Mouse (Mus musculus) kidney, postnatal 25 days (tissue): ENCODE data around the gene Foxa1.
A peak's percentile ranks its signal among the peaks of the same experiment; 100 is the strongest.

Experiments used
- DNase-seq, 2 experiments: peaks; one replicate each; pipeline ENCODE4 v3.0.0; 2021; ENCODE audit warnings: mixed read lengths in 2 of 2

Gene Foxa1

DNA sequence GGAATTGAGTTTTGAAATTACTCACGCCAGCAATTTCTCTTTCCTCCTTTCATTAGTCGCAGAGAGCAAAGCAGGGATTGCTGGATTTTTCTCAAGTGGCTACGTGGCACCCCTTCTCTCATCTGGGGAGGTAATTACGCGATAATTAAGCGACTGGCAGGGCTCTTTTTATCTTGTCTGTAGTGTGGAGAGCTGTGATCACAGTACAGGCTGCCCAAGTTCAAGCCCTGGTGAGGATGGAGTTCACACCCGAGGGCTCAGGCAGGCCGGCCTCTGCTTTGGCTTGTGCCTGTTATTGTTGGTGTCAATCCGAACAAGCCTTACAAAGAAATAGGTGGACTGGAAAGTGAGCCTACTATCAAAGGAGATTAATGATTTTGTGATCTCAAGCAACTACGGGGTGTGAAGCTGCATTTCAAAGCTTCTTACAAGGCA lies 7.1 kb downstream of the Foxa1 start:
- DNase-seq = no peak

DNA sequence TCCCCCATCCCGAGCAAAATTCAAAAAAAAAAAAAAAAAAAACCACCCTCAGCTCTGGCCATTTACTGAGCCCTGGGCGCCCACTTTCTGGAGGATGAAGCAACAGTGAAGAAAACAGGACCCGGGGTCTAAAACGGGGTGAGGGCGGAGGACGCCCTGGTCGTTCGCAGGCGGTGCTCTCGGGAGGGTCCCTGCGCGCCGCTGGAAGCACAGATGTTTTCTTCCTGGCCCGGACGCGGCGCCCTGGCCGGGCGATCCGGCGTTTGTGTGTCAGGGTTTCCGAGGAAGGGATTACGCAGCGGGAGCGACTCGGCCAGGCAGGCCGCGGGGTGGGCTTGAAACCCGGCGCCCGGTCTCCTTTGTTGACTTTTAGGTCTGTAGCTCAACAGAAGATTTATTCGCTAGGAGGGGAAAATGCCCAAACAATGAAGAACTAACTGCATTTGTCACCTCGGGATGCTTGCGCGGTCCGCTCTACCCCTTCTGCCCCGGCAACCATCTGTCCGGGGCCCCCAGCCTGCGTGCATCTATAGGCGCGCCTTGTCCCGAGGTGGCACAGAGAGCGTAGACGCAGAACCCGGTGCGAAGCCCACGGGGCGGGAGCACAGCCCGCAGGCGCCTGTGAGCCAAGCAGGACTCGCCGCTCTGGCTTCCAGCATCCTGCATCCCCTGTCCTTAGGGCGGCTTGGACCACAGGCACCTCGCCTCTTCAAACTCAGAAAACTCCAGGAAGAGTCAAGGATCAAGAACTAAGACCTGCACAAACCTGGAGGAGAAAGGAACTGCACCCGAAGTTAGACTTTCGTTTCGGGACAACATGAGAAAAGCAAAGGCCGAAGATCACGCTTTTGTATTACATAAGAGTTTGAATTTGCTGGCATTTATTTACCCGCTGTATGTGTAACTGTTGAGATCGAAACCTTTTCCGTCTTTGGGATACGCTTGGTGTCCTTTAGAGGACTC lies 7.8 kb downstream of the Foxa1 start:
- DNase-seq = peak in 1 of 2 experiments; percentile 46

DNA sequence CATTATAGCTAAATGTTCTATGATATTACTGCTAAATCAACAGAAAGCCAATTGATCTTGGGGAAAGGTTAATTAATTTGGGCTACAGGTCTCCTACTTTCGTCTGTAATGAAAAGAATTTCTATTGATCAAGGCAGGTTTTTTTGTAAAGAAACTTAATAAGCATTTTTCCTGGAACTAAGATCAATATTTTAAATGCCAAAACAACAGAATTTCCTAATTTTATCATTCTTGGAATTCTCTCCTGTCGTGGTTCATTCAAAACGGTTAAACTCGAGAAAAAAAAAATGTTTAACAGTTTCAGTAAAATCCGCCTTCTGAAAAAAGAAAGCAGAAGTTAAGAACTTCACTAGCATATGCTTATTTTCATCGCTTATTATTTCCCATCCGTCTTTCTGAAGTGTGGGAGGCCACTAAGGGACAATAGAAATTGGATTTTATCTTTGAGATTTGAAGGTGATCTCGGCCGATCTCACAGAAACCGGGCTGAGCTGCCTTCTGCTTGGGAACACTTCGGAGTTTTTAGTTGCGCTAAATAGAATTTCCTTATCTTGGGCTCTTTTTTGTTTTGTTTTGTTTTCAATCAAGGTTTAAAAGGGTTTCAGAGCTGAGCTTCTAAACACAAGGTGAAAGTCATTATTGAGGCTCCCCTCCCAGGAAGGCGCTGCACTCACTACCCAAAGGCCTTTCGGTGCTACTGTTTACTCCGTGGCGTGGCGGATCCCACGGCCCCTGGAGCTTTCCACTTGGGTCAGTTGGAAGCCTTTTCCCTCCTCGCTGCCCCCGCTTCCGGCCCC lies 8.7 kb downstream of the Foxa1 start:
- DNase-seq = no peak

DNA sequence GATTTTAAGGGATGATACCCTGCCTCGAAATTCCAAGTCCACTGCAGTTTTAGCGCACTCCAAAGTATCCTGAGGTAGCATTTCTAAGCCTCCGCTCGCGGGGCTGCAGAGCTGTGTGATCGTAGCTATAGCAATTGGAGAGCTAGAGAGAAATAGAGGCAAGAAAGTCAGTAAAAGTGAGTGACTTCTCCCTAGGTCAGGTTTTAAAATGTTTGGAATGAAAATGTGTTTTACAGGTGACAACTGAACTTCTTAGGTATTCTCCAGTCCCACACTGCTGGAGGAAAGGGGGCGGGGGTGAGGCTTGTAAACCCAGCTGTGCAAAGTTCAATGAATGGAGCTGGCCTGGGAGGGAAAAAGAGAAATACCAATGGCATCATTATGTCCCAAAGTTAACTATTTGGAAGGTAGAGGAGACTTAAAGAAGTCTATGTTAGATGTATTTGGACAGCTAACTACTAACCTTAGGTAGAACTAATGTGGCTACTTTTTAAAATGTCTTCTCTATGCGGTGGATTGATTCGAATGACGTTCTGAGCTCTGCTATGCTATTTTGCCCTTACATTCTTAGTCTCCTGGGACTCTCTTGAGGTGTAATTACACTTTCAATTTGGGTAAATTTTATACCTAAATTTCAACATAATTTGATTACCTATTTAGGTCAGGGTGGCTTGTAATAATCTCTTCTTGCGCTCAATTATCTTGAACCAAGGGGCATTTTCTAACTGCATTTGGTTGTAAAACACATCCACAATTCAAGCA lies 9.6 kb downstream of the Foxa1 start:
- no peak for DNase-seq

DNA sequence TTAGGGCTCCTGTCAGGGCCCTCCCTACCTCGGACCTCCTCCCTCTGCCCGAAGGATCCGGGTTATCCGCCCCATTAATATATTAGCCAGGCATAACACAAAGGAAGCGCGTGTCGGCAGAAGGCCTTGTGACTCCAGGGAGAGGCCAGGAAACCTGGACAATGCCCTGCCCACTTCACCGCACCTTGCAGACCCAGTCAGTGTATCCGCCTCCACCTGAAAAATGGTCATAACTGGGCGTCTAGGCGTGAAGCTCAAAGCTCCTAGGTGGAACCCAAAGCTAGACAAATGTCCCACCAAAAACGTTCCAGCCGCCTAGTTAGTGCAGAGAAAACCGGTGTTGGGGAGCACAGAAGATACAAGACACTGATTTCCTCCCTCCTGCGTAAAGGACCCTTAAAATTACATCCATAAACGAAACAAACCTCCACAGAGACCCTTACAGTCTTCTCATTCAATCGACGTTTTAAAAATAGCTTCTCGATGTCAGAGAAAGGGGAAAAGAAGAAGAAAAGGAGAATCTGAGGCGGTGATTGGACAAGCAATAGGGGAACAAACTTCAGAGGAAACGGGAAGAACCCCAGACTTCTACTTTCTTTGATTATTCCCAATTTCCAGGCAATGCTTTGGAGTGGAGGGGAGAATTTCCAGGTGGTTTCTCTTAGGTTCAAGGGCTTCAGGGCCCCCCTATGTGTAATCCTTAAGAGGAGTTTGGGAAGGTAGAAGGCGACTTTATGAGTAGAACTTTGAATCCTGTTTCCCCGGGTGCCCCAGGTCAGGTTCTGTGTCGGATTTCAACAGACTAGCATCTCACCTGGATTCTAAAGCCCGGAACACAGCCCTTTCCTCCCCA lies 10.4 kb downstream of the Foxa1 start:
- DNase-seq = no peak

DNA sequence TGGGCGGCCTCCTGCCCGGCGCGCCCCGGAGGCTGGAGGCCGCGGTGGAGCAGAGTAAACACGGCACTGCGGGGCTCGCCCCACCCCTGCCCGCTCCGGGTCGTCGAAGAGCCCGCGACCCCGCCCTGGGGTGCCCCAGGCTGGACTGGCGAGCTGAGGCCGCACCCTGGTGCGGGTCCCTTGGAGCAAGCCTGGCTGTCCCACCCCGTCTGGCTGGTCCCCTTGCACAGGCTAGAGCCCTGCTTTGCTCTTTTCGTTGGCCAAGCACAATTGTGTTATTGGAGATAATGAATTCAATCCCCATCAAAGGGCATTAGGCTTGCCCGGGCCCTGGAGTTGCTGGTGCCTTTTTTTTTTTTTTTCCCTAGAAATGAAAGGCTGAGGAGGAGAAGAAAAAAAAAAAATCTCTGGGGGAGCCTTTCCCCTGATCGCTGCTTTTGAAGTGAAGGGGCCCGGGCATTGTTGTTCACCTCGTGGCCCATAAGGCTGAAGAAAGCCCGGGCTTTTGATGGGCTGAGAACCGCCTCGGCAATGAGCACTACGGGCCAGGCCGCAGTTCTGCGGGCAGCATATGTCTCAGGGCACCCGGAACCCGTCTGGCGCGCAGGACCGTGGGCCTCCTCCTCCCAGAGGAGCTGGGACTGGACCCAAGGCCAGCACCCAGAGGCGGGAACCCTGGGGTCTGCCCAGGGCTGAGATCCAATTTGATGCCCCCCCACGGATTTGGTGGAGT lies 11.7 kb downstream of the Foxa1 start:
- peak in 1 of 2 experiments; percentile 37 for DNase-seq

DNA sequence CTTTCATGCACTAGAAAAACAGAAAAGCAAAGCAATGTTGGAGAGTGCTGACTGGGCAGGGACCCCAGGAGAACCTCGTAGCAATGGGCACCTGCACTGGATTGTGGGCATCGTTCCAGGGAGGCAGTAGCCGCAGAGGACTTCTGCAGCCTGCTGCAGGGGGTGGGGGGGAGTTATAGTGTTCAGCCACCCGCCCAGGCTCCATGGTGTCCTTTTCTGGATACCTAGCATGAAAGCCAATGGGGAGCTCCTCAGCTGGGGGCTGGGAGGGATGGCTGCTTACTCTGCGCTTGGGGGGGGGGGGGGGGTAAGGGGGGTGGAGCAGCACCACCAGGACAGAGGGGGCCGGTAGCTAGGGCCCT lies 12.2 kb downstream of the Foxa1 start:
- DNase-seq = no peak

DNA sequence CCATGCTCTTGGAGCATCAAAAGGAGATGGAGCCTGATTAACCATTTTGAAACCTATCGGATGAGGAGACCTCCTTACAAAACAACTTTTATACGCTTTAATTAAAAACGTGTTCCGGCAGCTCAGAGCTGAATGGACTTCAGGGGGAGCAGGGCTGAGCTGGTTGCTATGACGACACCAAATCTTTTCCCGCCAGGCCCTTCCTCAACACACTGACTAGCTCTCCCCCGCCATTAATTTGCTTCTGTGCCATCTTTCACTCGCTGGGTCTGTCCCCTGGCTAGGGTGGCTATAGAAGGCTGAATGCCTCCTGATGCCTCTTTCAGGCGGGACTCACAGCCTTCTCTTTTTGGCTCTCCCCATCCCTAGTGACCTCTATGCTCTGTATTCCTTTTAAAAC lies 16.2 kb downstream of the Foxa1 start:
- no peak for DNase-seq

DNA sequence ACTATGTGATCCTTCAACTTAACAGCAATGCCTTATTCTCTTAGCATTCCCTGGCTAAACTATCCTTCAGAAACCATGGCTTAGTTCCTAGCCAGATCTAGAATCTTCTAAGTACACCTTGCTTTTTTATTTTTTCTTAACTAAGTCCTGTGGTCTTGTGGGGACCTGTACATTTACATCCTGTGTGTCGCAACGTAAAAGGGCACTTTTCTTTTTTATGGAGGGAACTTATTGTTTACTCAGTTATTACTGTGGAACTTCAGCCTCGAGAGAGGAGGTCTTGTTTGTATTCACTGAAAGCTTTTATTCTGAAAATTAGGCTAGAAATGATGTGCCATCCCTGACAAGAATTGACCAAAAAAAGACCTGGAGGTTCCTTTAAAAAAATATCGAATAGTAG lies 18.4 kb downstream of the Foxa1 start:
- no peak for DNase-seq

DNA sequence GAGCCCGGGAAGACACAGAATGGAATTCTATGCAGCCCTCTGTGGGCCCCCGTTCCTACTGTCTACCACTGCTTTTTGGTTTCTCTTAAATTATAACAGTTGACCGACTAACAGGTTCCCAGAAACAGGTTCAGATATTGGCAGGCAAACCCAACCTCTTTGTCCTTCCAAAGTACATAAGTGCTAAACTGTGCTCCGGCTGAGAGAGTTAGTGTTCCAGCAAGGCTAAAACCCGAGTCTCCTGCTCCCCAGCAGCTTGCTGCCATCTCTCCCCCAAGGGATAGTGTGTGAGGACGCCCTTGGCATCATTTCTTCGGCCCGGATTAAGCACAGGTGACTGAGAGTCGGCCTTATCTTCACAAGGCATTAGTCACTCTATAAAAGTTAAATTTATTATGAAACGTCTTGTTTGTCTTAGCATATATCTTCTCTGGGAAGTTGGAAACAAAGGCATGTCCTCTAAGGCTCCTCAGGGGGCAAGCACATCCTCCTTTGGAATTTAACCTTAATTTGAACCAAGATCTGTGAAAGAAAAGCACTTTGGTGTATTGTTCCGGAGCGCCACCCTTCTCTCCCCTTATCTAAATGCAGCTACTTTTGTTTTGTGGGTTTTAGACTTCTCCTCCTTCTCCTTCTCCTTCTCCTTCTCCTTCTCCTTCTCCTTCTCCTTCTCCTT lies 30.9 kb downstream of the Foxa1 start:
- DNase-seq = no peak

DNA sequence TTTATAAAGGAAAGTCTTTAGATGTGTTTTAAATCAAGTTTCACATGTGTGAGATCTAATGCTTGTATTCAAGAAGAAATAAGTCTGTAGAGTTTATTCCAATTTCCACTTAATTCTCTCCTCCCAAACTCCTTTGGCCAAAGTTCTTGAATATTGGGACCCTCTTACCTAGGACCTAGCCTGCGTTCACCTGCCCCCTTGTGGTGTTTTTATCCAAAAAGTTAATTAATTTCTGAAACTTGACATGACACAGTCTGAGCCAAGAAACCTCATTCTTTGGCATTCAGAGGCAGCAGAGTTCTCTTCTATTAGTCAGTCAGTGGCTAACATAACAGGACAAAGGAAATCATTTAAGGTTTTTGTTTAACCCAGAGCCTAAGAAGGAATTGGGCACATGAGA lies 32.2 kb downstream of the Foxa1 start:
- no peak for DNase-seq

DNA sequence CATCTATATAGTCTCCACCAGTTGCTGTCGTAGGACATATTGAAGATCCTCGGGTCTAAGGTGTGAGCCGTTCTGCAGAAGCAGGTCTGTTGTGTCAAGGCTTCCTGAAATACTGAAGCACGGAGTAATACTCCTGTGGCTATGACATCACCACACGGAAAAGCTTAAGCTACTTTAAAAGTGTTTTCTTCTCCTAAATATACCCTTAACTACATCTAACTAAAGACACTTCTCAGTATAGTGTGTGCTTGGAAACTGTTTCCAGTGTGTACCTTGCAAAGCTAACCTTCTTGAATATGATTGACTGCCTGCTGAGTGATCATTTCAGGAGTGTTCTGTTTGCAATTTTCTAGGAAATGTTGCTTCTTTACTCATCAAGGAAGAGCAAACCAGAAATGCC lies 35.2 kb downstream of the Foxa1 start:
- no peak for DNase-seq

DNA sequence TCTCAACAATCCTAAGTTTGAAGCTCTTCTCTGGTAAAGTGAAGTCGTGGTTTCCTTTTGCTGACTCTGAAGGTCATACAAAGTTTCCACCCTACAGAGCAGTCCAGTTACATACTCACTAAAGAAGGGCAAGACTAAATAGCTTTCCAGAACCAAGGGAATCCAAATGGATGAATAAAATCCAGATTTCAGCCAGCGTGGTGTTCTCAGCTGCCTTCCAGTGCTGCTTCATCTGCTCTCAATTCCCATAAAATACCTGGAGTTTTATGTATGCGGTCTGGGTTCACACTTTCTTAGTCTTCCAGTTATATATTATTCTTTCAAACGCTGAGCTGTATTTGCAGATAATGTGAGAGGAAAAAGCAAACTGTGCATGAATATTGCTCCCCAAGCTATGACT lies 35.6 kb downstream of the Foxa1 start:
- DNase-seq = no peak

DNA sequence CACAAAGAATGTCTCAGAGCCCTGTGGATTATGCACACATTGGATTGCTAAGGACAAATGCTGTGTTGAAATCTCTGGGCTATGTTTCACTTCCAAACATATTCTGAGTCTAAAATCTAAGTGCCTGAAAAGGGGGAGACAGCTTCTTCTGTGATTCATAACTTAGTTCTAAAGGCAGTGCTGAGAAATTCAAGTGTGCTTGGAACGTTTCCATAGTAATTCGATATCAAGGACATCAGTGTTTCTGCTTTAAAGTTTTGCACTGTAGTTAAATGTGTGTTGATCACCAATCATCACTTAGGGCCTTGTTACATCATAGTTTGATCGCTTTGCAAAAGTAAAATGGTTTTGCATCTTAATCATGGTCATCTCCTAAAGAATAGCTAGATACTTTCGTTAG lies 37.0 kb downstream of the Foxa1 start:
- no peak for DNase-seq

DNA sequence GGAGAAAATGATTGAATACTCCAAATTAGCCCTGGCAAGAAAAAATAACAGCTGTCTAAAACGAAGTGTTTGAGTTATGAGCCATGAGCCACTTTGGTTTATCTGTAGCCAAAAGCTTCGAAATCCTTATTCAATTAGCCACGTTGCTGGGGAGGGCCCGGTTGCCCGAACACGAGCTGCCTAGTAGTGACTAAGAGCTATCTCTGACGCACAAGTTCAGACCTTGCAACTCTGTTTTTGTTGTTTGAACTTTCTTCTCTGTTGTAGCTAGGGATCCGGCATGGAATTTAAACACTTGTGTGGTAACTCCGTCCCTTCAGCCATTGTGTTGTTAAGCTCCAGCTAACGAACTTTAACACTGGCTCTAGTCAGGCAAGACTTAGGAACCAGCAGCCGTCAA lies 37.8 kb downstream of the Foxa1 start:
- no peak for DNase-seq

DNA sequence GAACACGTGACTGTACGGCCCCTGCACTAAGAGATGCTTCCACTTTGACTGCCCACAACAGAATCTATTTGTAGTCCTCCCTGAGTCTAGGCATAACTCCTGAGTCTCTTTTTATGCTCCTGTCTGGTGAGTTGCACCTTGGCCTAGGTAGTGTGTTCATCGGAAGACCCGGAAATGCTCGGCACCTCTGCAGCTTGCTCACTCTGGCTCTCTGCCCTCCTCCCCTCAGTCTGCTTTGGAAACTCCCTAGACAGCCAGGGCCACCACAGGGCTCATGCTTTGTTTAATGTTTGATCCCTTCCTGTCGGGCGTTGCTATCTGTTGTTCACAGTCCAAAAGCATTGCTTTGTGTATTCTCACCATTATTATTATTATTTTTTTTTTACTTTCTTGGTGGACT lies 41.4 kb downstream of the Foxa1 start:
- DNase-seq = no peak

DNA sequence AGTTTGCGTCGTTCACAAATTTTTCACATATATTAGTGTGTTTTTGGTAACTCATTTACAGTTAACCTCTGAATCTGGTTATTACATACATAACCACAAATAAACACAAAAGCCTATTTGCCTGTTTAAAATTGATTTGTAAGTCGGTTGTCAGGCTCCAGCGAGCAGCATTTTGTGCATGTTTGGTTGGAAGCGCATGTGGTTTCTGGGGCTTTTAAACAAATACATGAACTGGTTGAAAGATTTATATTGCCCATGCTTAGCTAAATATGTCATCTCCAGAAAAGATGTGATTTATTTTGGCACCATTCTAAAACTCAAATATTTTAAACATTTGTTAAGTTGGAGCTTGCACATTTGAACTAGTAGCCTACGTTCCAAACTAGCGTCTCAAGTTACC lies 46.5 kb downstream of the Foxa1 start:
- DNase-seq = no peak

DNA sequence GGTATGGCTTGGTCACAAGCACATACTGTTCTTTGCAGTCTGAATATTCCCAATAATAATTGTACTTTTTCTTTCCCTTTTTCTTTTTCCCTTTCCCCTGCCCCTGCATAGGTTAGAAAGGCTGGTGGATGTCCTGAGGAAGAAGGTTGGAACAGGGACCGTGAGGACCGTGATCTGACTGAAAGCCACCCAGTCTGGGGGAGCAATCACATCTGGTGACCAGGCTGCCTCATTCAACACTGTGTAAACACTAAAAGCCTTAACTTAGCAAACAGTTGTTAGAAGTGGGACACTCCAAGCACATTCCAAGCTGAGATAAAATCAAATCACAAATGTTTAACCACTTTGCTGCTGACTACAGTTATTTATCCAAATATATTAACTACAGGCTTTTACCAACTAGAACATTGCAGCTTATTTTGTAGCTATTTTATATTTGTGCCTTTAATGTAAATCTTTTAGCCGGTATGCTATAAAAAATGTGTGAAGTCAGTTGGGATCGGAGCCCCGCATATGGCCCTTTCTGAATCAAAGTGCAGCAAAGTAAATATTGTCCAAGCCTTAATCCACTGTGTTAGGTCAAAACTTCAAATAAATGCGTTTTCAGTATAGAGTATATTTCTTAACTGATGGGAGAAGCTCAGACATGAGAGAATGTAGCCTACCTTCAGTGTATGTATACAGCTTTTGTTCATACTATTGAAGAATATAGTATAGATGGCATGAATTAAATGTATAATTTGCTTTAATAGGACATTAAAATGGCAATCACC lies 50.2 kb downstream of the Foxa1 start:
- no peak for DNase-seq
